Mouse (Mus musculus): ENCODE results near the gene Iqgap2. TPM values are rescaled to one million over a fixed set of nuclear protein-coding genes. Genes with fewer than 3 reads are reported as not detected.

Iqgap2 gene
- polyA plus RNA-seq, 1 experiment from 2014 or later, result 12.7 TPM

DNA sequence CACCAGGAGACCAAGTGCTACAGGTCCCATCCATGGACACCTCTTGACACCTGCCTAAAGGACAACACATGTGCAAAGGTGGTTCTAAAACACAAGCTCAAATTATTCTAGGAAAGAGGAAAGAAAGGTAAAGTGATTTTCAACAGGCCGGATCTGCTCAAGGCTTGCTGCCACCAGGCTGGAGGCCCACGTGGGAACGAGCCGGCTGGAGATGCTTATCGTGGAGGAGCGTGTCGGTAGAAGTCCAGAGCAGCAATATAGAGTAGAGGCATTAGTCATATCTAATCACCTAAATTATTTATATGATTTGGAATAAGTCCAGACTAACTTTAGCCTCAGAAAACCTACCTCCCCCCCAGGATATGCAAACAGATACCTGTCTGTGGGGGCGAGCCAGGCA lies 112.5 kb downstream of the Iqgap2 start:
- DNase-seq (ENCODE audit: low spot score), result no peak

DNA sequence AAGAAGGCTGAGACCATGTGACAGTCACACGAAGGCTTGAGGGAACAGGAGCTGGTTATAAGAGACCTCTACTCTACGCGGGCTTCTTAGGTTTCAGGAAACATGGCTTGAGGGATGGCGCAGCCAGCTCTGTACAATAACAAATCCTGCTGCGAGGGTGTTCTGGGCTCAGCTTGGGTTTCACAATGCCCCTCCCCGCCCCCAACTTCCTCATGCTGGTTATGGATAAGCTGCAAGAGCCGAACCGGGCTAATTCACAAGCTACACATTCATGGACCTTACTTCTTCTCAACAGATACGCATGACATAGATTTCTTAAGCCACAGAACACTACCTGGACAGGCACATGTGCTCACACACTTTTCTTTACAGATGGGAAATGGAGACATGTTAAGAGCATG lies 113.0 kb downstream of the Iqgap2 start:
- no peak for DNase-seq (ENCODE audit: low spot score)

DNA sequence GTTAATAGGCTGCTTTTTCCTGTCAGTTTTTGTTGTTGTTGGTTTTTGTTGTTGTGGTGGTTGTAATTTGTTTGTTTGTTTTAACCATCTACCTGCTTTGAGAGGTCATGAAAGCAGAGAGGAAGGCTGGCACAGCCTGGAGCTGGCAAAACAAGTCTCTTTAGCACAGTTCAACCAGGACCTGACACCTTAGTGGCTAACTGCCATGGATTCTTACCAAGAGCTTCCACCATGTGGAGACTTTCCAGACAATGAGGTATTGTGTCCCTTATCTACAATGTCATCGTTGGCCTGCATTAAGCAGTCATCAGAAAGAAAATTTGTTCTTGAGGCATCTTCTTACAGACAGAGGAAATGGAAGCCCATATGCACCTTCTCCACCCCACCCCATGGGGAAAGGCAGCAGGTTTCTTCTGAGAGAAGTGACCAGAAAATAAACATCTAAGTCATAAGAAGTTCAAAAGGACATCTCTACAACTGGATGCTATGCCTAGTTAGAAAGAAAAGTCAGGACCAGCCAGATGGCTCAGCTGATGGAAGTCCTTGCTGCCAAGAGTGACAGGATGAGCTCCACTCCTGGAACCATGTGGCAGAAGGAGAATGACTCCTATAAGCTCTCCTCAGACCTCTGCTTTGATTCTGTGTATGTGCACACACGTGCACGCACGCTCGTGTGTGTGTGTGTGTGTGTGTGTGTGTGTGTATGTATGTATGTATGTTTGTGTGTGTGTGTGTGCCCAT lies 113.9 kb downstream of the Iqgap2 start:
- no peak for DNase-seq (ENCODE audit: low spot score)

DNA sequence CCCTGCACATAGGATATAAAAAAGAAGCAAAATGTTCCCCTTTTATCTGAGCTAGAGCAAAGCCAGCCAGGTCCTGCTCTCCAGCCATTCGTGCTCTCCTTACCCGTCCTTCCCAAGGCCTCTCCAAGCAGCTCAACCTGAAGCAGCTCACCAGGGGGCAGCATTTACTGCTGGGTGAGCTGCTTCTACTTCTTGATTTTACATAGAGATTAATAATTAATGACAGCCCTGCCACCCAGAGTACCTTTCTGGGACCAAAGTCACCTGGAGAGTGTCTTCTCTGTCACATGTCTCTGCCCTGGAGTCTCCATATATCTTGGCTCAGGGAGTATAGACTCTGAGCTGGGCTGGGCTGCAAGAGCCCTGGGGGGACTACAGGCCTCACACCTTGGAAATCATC lies 114.5 kb downstream of the Iqgap2 start:
- peak; percentile 56 for DNase-seq (ENCODE audit: low spot score)

DNA sequence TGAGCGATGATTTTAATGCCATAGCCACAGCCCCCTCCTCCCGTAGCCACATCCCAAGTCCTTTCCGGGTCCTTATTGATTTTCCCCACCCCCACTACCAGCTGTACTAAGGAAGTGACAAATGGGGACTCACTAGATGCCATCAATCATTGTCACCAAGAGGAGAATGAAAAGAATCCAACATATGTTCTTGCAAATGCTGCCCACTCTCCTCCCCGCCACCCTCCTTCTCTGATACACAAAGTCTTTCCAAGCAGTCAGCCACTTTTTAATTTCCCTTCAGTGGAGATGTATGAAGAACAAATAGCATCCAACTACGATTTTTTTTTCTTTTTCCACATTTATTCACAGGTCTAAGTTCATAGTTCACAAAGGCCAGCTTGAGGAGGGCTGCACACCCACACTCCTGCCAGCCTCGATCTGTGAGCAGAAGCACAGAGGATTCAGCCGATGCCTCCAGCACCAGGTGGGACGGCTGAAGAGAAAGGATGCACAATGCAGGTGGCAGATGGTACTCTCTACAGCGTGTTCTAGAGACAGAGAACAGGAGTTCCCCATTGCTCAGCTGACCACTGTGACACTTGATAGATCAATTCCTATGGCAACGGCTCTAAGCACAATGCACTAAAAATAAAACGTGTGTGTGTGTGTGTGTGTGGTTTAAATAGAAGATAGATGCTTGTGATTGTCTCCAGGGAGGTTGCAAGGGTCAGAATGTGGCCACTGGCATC lies 116.6 kb downstream of the Iqgap2 start:
- DNase-seq (ENCODE audit: low spot score), result no peak

DNA sequence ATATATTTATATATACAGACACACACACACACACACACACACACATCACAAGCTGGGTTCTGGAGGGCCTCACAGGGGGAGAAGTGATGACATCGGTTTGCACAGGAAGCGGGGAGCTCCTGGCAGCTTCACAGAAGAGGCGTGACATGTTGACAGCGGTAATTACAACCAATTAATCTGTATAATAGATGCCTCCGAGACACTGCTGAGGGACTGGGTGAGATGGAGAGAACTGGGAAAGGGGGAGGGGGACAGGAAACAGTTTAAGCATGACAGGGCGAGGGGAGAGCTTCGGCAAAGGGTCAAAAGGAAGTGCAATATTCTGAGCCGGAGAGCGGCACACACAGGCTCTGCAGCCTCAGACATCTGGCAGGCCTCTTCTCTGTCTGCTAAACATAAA lies 126.7 kb downstream of the Iqgap2 start:
- peak; percentile 69 for DNase-seq (ENCODE audit: low spot score)

DNA sequence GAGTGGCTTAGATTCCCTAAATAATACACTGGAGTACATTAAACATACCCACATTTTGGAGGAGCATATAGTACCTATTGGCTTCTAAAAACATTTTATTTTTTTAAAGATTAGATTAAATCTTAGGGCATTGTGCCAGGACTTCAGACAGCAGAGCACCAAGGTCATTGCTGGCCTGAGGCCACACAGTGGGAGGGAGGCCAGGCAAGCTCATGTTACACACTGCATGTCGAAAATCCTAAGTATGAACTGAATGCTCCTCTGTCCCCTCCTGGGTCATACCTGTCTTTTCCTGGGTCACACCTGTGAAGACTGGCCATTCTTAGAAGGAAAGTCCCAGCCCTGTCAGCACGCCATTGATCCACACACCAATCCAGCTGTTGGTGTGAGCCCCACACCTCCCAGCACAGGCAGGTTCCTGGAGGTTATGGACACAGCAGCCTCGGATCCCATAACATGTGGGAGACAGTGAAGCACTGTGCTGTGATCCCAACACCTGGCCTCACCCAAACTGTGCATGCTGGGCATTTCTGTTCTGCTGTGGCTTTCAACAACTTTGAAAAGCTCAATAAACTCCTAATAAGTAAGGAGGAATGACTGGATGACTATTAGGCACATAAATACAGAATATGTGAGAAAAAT lies 127.7 kb downstream of the Iqgap2 start:
- DNase-seq (ENCODE audit: low spot score), result no peak

DNA sequence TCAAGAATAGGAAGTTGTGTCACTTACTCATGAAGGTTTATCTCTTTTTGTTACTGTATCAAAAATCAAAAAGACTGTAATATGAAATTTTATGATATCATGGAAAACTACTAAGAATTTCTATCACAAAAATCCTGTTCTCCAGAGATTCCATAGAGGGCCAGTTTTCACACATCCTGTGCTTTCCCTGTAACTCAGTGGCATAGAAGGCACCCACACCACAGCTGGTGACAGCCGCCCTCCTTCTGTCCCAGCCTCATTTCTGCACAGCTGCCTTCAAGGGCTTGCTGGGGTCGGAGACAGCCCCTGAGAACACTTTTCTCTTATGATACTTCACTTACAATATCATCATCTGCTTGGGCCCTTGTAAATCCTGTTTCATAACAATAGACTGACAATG lies 131.9 kb downstream of the Iqgap2 start:
- no peak for DNase-seq (ENCODE audit: low spot score)

DNA sequence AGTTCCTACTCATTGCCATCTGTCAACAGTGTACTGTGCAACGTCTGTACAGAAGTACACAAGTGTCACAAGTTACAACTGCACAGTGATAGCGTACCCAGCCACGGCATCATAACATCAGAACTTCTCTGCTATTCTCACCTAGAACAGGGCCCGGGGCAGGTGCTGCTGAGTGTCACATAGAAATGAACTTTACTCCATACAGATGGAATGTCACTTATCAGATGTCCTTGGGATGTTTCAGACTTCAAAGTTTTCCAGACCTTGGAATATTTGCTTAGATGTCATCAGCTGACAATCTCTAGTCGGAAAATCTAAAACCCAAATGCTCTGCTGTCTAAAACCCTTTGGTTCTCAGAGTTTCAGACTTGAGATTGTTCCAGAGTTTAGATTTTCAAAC lies 137.4 kb downstream of the Iqgap2 start:
- DNase-seq (ENCODE audit: low spot score), result no peak

DNA sequence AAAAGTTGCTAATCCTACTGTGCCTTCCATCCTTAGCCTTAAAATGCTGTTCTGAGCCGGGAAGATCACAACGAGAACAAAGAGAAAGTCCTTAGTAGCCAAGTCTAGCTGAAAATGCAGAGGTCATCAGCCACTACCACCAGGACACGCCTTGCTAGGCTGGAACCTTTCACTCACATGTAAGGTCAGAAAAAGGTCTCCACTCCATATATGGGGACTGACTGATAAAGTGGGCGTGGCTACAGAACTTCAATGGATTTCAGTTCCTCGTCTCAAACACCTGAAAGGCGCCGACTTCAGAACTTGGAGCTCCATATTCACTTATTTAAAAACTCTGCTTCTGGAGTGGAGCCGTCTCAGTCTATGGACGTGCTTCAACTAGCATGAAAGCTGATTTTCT lies 139.3 kb downstream of the Iqgap2 start:
- no peak for DNase-seq (ENCODE audit: low spot score)

DNA sequence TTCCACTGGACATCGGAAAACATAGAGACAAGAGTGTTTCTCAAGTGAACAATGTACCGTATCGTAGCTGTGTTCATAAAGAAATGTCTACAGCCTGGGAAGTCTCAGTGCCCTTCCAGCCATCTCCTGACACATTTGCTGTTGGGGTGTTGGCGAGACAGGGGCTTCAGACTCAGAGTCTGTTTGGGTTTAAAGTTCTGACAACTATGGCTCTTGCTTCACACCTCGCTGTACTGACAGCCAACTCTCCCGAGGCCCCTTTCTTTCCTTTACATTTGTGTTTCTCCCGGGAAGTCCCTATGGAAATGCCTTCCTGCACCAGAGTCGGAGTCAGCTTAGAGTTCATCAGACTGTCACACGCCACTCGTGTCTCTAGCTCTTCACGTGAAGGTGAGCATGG lies 144.2 kb downstream of the Iqgap2 start:
- no peak for DNase-seq (ENCODE audit: low spot score)

DNA sequence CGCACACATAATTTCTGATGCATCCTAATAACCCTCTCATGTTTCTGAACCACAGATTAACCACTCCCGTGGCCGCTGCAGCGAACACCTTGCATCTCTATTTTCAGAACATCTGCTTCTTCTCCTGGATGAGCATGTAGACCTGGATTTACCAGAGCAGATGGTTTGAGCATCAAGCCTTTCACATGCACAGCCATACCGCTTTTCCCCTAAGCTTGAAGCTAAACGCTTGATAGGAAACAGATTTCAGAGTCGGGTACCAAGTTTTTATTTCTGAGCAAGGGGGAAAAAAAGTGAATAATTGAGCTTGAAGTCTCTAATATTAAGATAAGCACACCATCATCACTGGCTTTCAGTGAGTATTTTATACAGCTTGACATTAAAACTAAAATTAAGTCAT lies 144.6 kb downstream of the Iqgap2 start:
- DNase-seq (ENCODE audit: low spot score), result no peak

DNA sequence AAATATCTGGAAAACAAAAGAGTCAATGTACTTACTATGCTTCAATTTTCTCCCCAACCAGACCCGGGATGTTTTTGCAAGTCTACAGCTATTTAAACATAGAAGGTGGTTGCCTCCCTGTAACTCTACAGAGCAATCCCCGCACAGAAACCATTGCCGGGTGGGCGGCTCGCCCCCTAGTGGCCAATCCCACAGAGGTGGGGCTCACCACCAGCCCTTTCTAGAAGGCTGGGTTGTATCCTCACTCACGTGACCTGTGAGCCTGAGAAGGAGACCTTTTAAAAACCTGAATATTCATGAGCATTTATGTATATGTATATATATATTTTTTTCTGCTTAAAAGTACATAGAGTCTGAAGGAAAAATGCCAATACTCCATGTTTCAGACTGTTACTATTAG lies 145.2 kb downstream of the Iqgap2 start:
- DNase-seq (ENCODE audit: low spot score), result peak; percentile 64

DNA sequence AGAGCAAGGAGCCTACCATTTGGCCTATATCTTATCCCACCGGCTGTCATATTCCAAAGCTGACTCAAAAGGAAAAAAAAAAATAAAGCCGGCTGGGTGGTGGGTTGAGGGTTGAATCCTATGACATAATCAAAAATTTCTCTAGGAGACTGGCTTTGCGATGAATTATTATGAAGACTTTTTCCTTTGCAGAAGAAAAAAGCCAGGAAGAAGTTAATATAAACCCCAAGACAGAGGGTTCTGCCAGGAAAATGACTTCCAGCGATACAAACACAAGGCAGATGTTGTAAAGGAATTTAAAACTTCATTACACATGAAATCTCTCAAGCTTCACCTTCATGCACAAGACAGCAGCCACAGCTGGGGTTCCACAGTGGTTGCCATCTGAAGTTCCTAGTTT lies 146.3 kb downstream of the Iqgap2 start:
- no peak for DNase-seq (ENCODE audit: low spot score)

DNA sequence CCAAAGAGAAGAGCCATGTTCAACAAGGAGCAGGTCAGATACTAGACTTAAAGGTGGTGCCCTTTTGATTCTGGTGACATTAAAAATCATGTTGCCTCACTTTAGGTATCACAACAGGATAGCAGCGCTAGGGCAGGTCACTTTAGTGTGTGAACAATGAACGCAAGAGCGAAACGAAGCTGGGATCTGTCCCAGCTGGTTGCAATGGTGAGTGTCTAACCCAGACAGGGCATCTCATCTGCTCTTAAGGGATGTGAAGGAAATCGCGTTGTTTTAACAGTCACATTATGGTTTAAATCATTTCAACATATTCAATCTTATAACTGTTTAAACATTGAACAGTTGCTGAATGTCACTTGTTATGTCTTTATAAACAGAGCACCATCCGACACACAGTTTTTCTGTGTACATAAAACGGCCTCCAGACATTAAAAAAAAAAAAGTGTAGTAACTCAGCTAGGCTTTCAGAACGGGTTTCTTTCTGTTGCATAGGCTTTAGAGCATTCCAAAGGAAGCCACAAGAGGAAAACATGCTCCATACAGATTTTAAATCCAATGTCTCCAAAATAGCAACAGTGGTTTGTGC lies 148.7 kb downstream of the Iqgap2 start:
- no peak for DNase-seq (ENCODE audit: low spot score)

DNA sequence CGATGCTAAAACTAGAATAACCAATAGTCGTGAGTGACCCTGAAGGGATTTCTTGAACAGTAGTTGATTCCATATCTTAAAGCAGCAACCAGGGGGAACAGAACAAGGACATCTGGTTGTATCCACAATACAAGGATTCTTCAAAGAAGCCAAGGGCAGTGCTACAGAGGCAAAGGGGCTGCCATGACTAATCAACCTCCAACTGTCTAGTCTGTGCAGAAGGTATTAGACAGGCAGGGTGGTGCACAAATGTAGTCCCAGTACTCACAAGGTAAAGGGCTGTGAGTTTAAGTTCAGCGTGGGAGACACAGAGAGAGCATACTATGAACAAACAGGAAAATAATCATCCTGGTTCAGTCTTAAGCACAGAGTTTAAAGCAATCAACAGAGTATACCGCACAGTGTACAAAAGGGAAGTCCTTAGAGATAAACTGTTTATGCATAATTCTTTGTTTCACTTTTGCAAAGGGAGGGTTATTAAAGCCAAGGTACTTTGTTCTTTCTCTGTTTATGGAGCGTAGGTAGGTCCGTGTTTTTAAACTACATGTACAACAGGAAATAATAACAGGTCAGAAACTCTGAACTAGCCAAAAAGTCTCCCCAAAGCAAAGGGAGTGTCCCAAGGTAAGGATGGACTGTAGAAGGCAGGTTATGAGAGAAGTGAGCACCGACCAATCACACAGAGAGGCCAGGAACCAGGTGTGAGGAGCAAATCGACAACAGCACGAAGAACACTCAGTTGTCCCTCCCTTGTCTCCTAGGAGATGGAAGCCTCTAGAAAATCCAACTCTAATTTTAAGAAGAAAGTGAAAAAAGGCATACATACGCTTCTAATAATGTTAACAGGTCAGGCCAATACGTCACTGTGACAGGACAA lies 149.7 kb downstream of the Iqgap2 start:
- no peak for DNase-seq (ENCODE audit: low spot score)

DNA sequence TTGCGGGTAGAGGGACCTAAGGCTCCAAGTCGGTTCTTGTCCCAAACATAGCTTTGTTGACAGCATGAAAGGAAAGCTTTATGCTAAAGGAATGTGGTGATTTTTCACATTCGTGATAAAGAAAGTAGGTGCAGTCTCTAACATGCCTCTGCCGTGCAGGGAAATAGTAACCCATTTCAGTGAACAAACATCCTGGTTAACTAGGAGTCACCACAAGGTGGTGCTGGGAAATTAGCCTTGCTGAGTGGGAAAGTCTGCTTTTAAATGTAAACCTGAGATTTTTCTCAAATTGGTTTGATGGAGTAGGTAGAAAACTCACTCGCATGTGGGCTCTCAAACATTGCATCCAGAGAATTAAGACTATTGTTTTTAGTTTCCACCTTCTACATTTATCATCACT lies 152.1 kb downstream of the Iqgap2 start:
- DNase-seq (ENCODE audit: low spot score), result peak; percentile 18

DNA sequence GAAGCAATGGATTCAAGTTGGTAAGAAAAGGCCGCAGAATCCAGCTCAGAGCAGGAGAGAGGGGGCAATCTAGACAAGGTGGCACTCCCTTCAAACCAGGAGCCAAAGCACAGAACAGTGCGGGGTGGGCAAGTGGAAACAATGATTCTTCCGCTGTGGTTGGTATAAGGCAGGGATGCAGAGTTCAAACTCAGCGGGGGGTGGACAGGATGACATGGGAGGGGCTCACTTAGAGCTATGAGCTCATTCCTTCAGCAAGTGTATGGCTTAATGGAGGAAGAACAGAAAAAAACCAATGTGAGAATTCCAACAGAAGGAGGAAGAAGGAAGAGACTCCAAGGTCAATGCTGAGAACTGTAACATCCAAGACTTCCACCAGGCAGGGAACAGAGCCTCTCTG lies 161.2 kb downstream of the Iqgap2 start:
- DNase-seq (ENCODE audit: low spot score), result no peak

DNA sequence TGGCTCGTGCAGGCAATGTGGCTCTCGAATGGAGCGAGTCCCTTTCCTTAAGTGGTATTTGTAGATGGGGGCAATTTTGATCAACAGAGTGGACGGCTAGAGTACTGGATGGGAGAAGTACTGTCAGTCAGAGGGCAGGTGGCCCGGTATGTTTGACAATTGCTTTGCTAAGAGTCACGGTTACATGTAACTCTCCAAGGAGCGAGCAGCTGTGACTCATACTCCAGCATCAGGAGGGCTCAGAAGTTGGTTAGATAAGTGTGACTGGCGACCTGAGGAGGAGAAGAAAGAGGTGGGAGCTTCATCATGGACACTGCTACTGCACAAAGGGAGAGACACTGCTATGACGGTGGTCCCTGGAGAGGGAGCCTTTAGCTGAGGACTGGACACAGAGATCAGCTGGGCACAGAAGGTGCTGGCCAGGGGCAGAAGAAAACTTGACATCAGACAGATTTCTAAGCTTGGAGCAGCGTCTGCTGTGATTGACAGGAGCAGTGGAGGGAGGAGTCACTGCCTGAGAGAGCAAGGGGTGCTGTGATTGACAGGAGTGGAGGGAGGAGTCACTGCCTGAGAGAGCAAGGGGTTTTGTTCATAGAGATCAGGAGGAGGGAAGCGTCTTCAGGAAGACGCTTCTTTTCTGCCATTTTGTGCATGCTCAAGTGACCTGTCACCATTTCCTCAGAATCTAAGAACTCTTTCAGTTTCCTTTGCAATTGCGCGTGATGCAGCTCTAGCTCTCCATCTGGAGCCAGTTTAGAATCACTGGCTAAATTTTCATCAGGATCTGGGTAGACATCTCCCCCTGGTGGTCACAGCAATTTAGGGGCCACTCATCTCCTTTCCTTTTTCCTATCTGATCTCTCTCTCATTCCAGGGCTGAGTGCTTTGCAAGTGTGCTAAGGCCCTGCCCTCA lies 172.1 kb downstream of the Iqgap2 start:
- peak; percentile 73 for DNase-seq (ENCODE audit: low spot score)

DNA sequence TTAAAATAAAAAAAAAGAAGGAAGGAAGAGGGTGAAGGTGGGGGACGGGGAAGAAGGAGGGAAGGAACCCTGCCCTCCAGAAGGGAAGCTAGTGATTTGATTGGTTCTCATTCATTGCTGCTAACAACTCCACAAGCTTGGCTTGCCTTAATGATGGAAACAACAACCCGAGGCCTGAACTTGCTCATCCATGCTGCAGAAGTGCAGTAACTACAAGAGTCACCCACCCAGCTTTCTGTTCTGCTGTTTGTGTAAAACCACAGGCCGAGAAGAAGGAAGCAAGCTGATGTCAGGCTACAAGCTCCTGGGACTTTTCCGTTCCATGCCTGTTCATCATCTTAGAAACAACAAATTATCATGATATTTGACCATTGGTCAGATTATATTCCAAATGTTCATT lies 176.4 kb downstream of the Iqgap2 start:
- no peak for DNase-seq (ENCODE audit: low spot score)
